Mouse (Mus musculus): Measurements from ENCODE around the gene Dnajc13. TPM values are rescaled to one million over a fixed set of nuclear protein-coding genes. Genes with fewer than 3 reads are reported as not detected.

The Dnajc13 gene
- total RNA-seq (2023) = 75.4 TPM

GRCm38 (mm10) chr9:104262823-104263352 is at the start of gene Dnajc13:
Gene Dnajc13, minus strand, starts transcription at chr9:104262930.

GRCm38 (mm10) chr9:104126833-104127232 is 135.9 kb downstream of the Dnajc13 start, which contains the start of gene Ackr4:
Gene Ackr4, minus strand, starts transcription at chr9:104126933.

Other genes with a start within 250 kb of the Dnajc13 start
- gene Gm28305, start 222.3 kb downstream of the Dnajc13 start, total RNA-seq (2023) = not detected
- 22.7 TPM for gene Uba5, start 199.8 kb downstream of the Dnajc13 start, total RNA-seq (2023)
- 17.2 TPM for gene Acad11, start 199.6 kb downstream of the Dnajc13 start, total RNA-seq (2023)
- not detected for gene Ackr4, start 136.0 kb downstream of the Dnajc13 start, total RNA-seq (2023)
- 39.3 TPM for gene Acpp, start 74.8 kb upstream of the Dnajc13 start, total RNA-seq (2023)